10 mouse cellular contexts compared by ENCODE assay signal in the genomic region with DNA sequence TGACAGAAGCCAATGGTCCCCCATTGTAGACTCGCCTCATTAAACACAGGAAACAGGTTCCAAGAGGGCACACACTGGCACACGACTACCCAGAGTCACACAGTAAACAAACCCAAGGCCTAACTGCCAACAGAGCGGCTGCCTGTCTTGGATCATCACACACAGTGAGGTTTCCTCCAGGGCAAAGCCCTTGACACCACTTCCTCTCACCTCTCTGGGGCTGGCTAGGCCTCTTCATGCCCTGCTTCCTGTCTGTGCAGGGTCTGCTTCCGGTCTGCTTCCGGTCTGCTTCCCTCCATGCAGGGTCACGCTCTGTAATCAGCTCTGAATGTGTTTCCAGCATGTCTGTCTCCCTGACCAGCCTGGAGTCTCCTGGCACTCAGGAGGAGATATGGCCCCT. TPM values are rescaled to one million over a fixed set of nuclear protein-coding genes. Genes with fewer than 3 reads are reported as not detected.
DNase-seq lines count a peak whose midpoint lies in the region; ATAC-seq and TF ChIP-seq lines count a peak whose summit lies in the region.
"Had no signal": no experiment of that assay in that cellular context is flagged by ENCODE, and none has a peak within 500 bp of the region (broad histone marks: within the 10 kb centered on the region; RNA-seq: fewer than 3 reads in every experiment).

No protein-coding gene starts in this region.

- no peaks in the 10 kb centered on the region for H3K79me2 ChIP-seq in MEL (ENCODE audit: control insufficient read depth, insufficient read depth, low read length, poor library complexity)

- no peak for TF ChIP-seq RAD21 in MEL (IDR thresholded peaks at IDR 0.05; ENCODE audit: low read depth, low read length)

- no peak for TF ChIP-seq POLR2A in MEL (IDR thresholded peaks at IDR 0.05; ENCODE audit: control insufficient read depth in 1 of 2, insufficient read depth in 1 of 2, low read depth in 1 of 2, low read length in 2 of 2, poor library complexity in 1 of 2)

- TF ChIP-seq CTCF in MEL (IDR thresholded peaks at IDR 0.05 in 2 of 3, conservative IDR thresholded peaks at IDR 0.05 in 1 of 3; ENCODE audit: control insufficient read depth in 1 of 3, insufficient read depth in 1 of 3, low read depth in 2 of 3, low read length in 3 of 3, poor library complexity in 1 of 3, severe bottlenecking in 1 of 3): no peak

- WGBS in intestine, embryonic 16.5 days: 60% methylated on average over 6 of the region's 6 CpGs
- WGBS in intestine, embryonic 15.5 days: 60% methylated on average over 6 of the region's 6 CpGs
- 63% methylated on average over 6 of the region's 6 CpGs for WGBS in limb, embryonic 12.5 days
- 67% methylated on average over 6 of the region's 6 CpGs for WGBS in hindbrain, embryonic 10.5 days

- TF ChIP-seq EP300 in MEL (IDR thresholded peaks at IDR 0.05; ENCODE audit: low read depth in 1 of 2, low read length in 2 of 2): no peak

- no peak overlapping the region for H3K9ac ChIP-seq in intestine, embryonic 16.5 days (ENCODE audit: low read depth, low read length)
- H3K9ac ChIP-seq in intestine, embryonic 15.5 days: no peak overlapping the region
- no peak overlapping the region for H3K9ac ChIP-seq in MEL (ENCODE audit: control insufficient read depth, low read depth, low read length, poor library complexity, severe bottlenecking)
- H3K9ac ChIP-seq in limb, embryonic 12.5 days (replicated peaks): no peak overlapping the region

- no peak for DNase-seq in MEL (ENCODE audit: low read depth, low spot score)
- peak; percentile 38 to 51 for DNase-seq in spleen, postnatal 14 days (ENCODE audit: low spot score in 2 of 2)
- DNase-seq in cerebellum, postnatal 36 days: no peak
- no peak for DNase-seq in gastrocnemius, postnatal 36 days
- no peak for DNase-seq in hindbrain, embryonic 10.5 days (ENCODE audit: low spot score)
- DNase-seq: embryo, embryonic 11 days; right cerebral cortex, postnatal 25 days had no signal

- no peak for ATAC-seq in intestine, embryonic 16.5 days
- no peak for ATAC-seq in intestine, embryonic 15.5 days
- ATAC-seq in limb, embryonic 12.5 days (ENCODE audit: insufficient number of reproducible peaks, insufficient read depth, low FRiP score, low TSS enrichment, low read depth): no peak

- peaks cover 25% of the 10 kb centered on the region for H3K4me1 ChIP-seq in intestine, embryonic 16.5 days (ENCODE audit: control insufficient read depth, insufficient read depth, low read length)
- H3K4me1 ChIP-seq in intestine, embryonic 15.5 days (replicated peaks): peaks cover 21% of the 10 kb centered on the region
- peaks cover 0 to 3% of the 10 kb centered on the region in 2 experiments; a peak in 1 of 4 replicates for H3K4me1 ChIP-seq in MEL (ENCODE audit: control insufficient read depth in 1 of 2, insufficient read depth in 2 of 2, low read length in 2 of 2)
- peaks cover 19% of the 10 kb centered on the region for H3K4me1 ChIP-seq in limb, embryonic 12.5 days (replicated peaks)
- H3K4me1 ChIP-seq in hindbrain, embryonic 10.5 days (replicated peaks): peaks cover 27% of the 10 kb centered on the region

- no peaks in the 10 kb centered on the region for H3K36me3 ChIP-seq in intestine, embryonic 16.5 days (ENCODE audit: control insufficient read depth, insufficient read depth, low read length)
- no peaks in the 10 kb centered on the region for H3K36me3 ChIP-seq in intestine, embryonic 15.5 days
- H3K36me3 ChIP-seq in MEL (ENCODE audit: control insufficient read depth in 1 of 2, insufficient read depth in 2 of 2, low read length in 2 of 2): no peaks in the 10 kb centered on the region; a peak in 1 of 4 replicates
- no peaks in the 10 kb centered on the region for H3K36me3 ChIP-seq in limb, embryonic 12.5 days
- no peaks in the 10 kb centered on the region for H3K36me3 ChIP-seq in hindbrain, embryonic 10.5 days

- no peaks in the 10 kb centered on the region for H3K9me3 ChIP-seq in intestine, embryonic 16.5 days (ENCODE audit: control insufficient read depth, low read length)
- H3K9me3 ChIP-seq in intestine, embryonic 15.5 days: no peaks in the 10 kb centered on the region
- no peaks in the 10 kb centered on the region for H3K9me3 ChIP-seq in MEL (replicated peaks; ENCODE audit: insufficient read depth, low read length)
- H3K9me3 ChIP-seq in limb, embryonic 12.5 days: no peaks in the 10 kb centered on the region
- no peaks in the 10 kb centered on the region for H3K9me3 ChIP-seq in hindbrain, embryonic 10.5 days

- H3K27ac ChIP-seq in intestine, embryonic 16.5 days (ENCODE audit: low read length): peak overlapping the region; percentile 37; the same call in 1 of the 2 replicates
- H3K27ac ChIP-seq in intestine, embryonic 15.5 days: no peak overlapping the region
- no peak overlapping the region for H3K27ac ChIP-seq in MEL (ENCODE audit: control insufficient read depth, low read depth, low read length)
- H3K27ac ChIP-seq in limb, embryonic 12.5 days: peak overlapping the region; percentile 51; the same call in 1 of the 2 replicates
- no peak overlapping the region for H3K27ac ChIP-seq in hindbrain, embryonic 10.5 days

- H3K4me3 ChIP-seq in intestine, embryonic 16.5 days (ENCODE audit: low read length): no peak overlapping the region
- no peak overlapping the region for H3K4me3 ChIP-seq in intestine, embryonic 15.5 days (replicated peaks)
- no peak overlapping the region for H3K4me3 ChIP-seq in MEL (ENCODE audit: control insufficient read depth in 1 of 2, insufficient read depth in 1 of 2, low read depth in 2 of 2, low read length in 2 of 2)
- no peak overlapping the region for H3K4me3 ChIP-seq in limb, embryonic 12.5 days (replicated peaks)
- no peak overlapping the region for H3K4me3 ChIP-seq in hindbrain, embryonic 10.5 days

- intact Hi-C loops in gastrocnemius, postnatal 36 days (cut with DNase I): loop anchor here (5.0 kb wide), 1 partner anchor 190 kb away; no protein-coding TSS in a partner anchor

- no peak overlapping the region for H3K4me2 ChIP-seq in intestine, embryonic 16.5 days (ENCODE audit: low read depth, low read length)
- no peak overlapping the region for H3K4me2 ChIP-seq in intestine, embryonic 15.5 days (replicated peaks)
- H3K4me2 ChIP-seq in limb, embryonic 12.5 days: no peak overlapping the region

- H3K27me3 ChIP-seq in intestine, embryonic 16.5 days (replicated peaks; ENCODE audit: control insufficient read depth, insufficient read depth, low read length): no peaks in the 10 kb centered on the region
- H3K27me3 ChIP-seq in intestine, embryonic 15.5 days (replicated peaks): no peaks in the 10 kb centered on the region
- H3K27me3 ChIP-seq in MEL (ENCODE audit: control insufficient read depth in 1 of 2, insufficient read depth in 2 of 2, low read length in 2 of 2): no peaks in the 10 kb centered on the region
- H3K27me3 ChIP-seq in limb, embryonic 12.5 days: no peaks in the 10 kb centered on the region
- no peaks in the 10 kb centered on the region for H3K27me3 ChIP-seq in hindbrain, embryonic 10.5 days (ENCODE audit: insufficient read depth, poor library complexity, severe bottlenecking)

TF ChIP-seq in MEL, 35 proteins besides CTCF, POLR2A, EP300 and RAD21:
- TF ChIP-seq HCFC1 (IDR thresholded peaks at IDR 0.05; ENCODE audit: low read depth, low read length) (0 out of 2 replicates have a peak, but pooled peaks have one; percentile 14), BHLHE40 (IDR thresholded peaks at IDR 0.05; ENCODE audit: borderline replicate concordance, low read depth, low read length) (no peak)
TF ChIP-seq in MEL: peak in this region for 1.

RNA-seq across cellular contexts. Expression of a gene that starts 9.4 kb away (rescaled TPM):
- 68.5 and 82.4 TPM in 2 replicates for polyA plus RNA-seq in intestine, embryonic 16.5 days (2015; fragmentation: Nextera tagmentation; extraction: Ambion mirVana)
- polyA plus RNA-seq in intestine, embryonic 15.5 days (2015; fragmentation: Nextera tagmentation; extraction: Ambion mirVana): 89.9 and 113 TPM in 2 replicates
- total RNA-seq in MEL (2012; rRNA removed): 146 and 167 TPM in 2 replicates
- polyA plus RNA-seq in MEL (2012; ENCODE audit: insufficient read depth in 1 of 2, insufficient read length in 2 of 2, low read depth in 1 of 2, low replicate concordance in 2 of 2, missing spikeins in 1 of 2): 100 to 1,000 TPM in 1 of 2 experiments, not detected in 1; 156 TPM
- 76.6 and 89.6 TPM in 2 replicates for polyA plus RNA-seq in limb, embryonic 12.5 days (2016; fragmentation: Nextera tagmentation; extraction: Ambion mirVana)
- 100 to 1,000 TPM; 163 to 241 TPM for total RNA-seq in gastrocnemius, postnatal 36 days (2021)
- 59.5 and 71.1 TPM in 2 replicates for polyA plus RNA-seq in hindbrain, embryonic 10.5 days (2016; fragmentation: Nextera tagmentation; extraction: Ambion mirVana)

RNA-seq across cellular contexts. Expression of a gene that starts 26.8 kb away (rescaled TPM):
- 0.80 and 1.2 TPM in 2 replicates for polyA plus RNA-seq in intestine, embryonic 16.5 days (2015; fragmentation: Nextera tagmentation; extraction: Ambion mirVana)
- 1.5 and 2.3 TPM in 2 replicates for polyA plus RNA-seq in intestine, embryonic 15.5 days (2015; fragmentation: Nextera tagmentation; extraction: Ambion mirVana)
- 0.35 and 0.52 TPM in 2 replicates for total RNA-seq in MEL (2012; rRNA removed)
- polyA plus RNA-seq in MEL (2012; ENCODE audit: insufficient read depth in 1 of 2, insufficient read length in 2 of 2, low read depth in 1 of 2, low replicate concordance in 2 of 2, missing spikeins in 1 of 2): 1 to 10 TPM in 1 of 2 experiments, not detected in 1; 1.7 TPM
- 1.1 and 1.3 TPM in 2 replicates for polyA plus RNA-seq in limb, embryonic 12.5 days (2016; fragmentation: Nextera tagmentation; extraction: Ambion mirVana)
- total RNA-seq in gastrocnemius, postnatal 36 days (2021): 1 to 10 TPM; 1.3 to 1.4 TPM
- 2.3 and 6.1 TPM in 2 replicates for polyA plus RNA-seq in hindbrain, embryonic 10.5 days (2016; fragmentation: Nextera tagmentation; extraction: Ambion mirVana)

RNA-seq across cellular contexts. Expression of a gene that starts 32.6 kb away (rescaled TPM):
- 22.1 and 23.2 TPM in 2 replicates for polyA plus RNA-seq in intestine, embryonic 16.5 days (2015; fragmentation: Nextera tagmentation; extraction: Ambion mirVana)
- polyA plus RNA-seq in intestine, embryonic 15.5 days (2015; fragmentation: Nextera tagmentation; extraction: Ambion mirVana): 25.7 and 26.6 TPM in 2 replicates
- 15.8 and 18.6 TPM in 2 replicates for total RNA-seq in MEL (2012; rRNA removed)
- 10 to 100 TPM in 1 of 2 experiments, not detected in 1; 25.7 TPM for polyA plus RNA-seq in MEL (2012; ENCODE audit: insufficient read depth in 1 of 2, insufficient read length in 2 of 2, low read depth in 1 of 2, low replicate concordance in 2 of 2, missing spikeins in 1 of 2)
- polyA plus RNA-seq in limb, embryonic 12.5 days (2016; fragmentation: Nextera tagmentation; extraction: Ambion mirVana): 61.7 and 62.6 TPM in 2 replicates
- total RNA-seq in gastrocnemius, postnatal 36 days (2021): 1 to 10 TPM; 8.5 to 9.0 TPM
- polyA plus RNA-seq in hindbrain, embryonic 10.5 days (2016; fragmentation: Nextera tagmentation; extraction: Ambion mirVana): 66.9 and 74.6 TPM in 2 replicates

RNA-seq across cellular contexts. Expression of a gene that starts 48.2 kb away (rescaled TPM):
- polyA plus RNA-seq in intestine, embryonic 16.5 days (2015; fragmentation: Nextera tagmentation; extraction: Ambion mirVana): 150 and 162 TPM in 2 replicates
- 119 and 122 TPM in 2 replicates for polyA plus RNA-seq in intestine, embryonic 15.5 days (2015; fragmentation: Nextera tagmentation; extraction: Ambion mirVana)
- total RNA-seq in MEL (2012; rRNA removed): 31.9 and 35.0 TPM in 2 replicates
- 10 to 100 TPM in 1 of 2 experiments, not detected in 1; 56.5 TPM for polyA plus RNA-seq in MEL (2012; ENCODE audit: insufficient read depth in 1 of 2, insufficient read length in 2 of 2, low read depth in 1 of 2, low replicate concordance in 2 of 2, missing spikeins in 1 of 2)
- polyA plus RNA-seq in limb, embryonic 12.5 days (2016; fragmentation: Nextera tagmentation; extraction: Ambion mirVana): 65.2 and 69.5 TPM in 2 replicates
- total RNA-seq in gastrocnemius, postnatal 36 days (2021): 10 to 100 TPM; 68.8 to 71.7 TPM
- polyA plus RNA-seq in hindbrain, embryonic 10.5 days (2016; fragmentation: Nextera tagmentation; extraction: Ambion mirVana): 67.2 and 70.6 TPM in 2 replicates

Comparison
In these comparisons a context has a peak if more than half of its experiments do, and no peak if none do; other contexts are left out.
1. H3K27ac ChIP-seq: peak in intestine, embryonic 16.5 days (single experiment) and limb, embryonic 12.5 days (single experiment); none in intestine, embryonic 15.5 days (single experiment), MEL (single experiment) and hindbrain, embryonic 10.5 days (single experiment).
2. DNase-seq: peak in spleen, postnatal 14 days (2 of 2); none in MEL (single experiment), cerebellum, postnatal 36 days (0 of 2), gastrocnemius, postnatal 36 days (0 of 2) and hindbrain, embryonic 10.5 days (single experiment).